Mouse (Mus musculus) kidney, adult 2 months (tissue): ENCODE results near the gene Hpse.

Experiments used
- CTCF ChIP-seq: fragments of 200-500 bp; conservative IDR thresholded peaks from 2 replicates; pipeline ENCODE4 v1.5.1; 2011; ENCODE audit warnings: low read depth, mild to moderate bottlenecking, control low read depth, low read length, moderate library complexity, mixed read lengths; ENCODE audit not compliant: insufficient read depth, insufficient read length
- POLR2A ChIP-seq: fragments of 200-500 bp; IDR thresholded peaks from one replicate; pipeline ENCODE4 v1.6.1; 2011; ENCODE audit warnings: low read depth, low read length, control low read depth

GRCm38 (mm10) chr5:100709035-100709434 lies 10.5 kb downstream of the Hpse start:
- TF ChIP-seq POLR2A = no peak
- no peak for TF ChIP-seq CTCF
